Mouse (Mus musculus): ENCODE results near the gene Egln2. TPM values are rescaled to one million over a fixed set of nuclear protein-coding genes. Genes with fewer than 3 reads are reported as not detected.

Gene Egln2
- 78.8 and 89.1 TPM in 2 replicates for polyA plus RNA-seq (2015; fragmentation: Nextera tagmentation; extraction: Ambion mirVana)

GRCm38 (mm10) chr7:27166614-27167474 lies at the start of gene Egln2:
TSS of gene Egln2 (minus strand) at chr7:27166802.
- peaks cover 49% of the 10 kb centered on the region for H3K4me1 ChIP-seq (replicated peaks)
- peak within 1 kb of the TSS; percentile 98 for H3K27ac ChIP-seq (replicated peaks)
- H3K4me2 ChIP-seq, result peak within 1 kb of the TSS; percentile 75
- no peaks in the 10 kb centered on the region for H3K27me3 ChIP-seq
- peak within 1 kb of the TSS; percentile 91 for H3K9ac ChIP-seq
- no peaks in the 10 kb centered on the region for H3K9me3 ChIP-seq
- H3K36me3 ChIP-seq, result peaks cover 48% of the 10 kb centered on the region
- peak within 1 kb of the TSS; percentile 73 for H3K4me3 ChIP-seq
- WGBS, result 2% methylated on average over 60 of the region's 61 CpGs
- ATAC-seq (ENCODE audit: low read depth), result peak; percentile 82

GRCm38 (mm10) chr7:27212626-27213025 lies 46.0 kb upstream of the Egln2 start:
- Histone ChIP-seq H3K9me3 (no peaks in the 10 kb centered on the region), H3K27me3 (no peaks in the 10 kb centered on the region), H3K4me2 (no peak overlapping the region), H3K36me3 (peaks cover 98% of the 10 kb centered on the region), H3K9ac (no peak overlapping the region), H3K4me1 (replicated peaks) (no peaks in the 10 kb centered on the region), H3K27ac (replicated peaks) (no peak overlapping the region), H3K4me3 (no peak overlapping the region)
- 82% methylated on average over 2 of the region's 2 CpGs for WGBS
- no peak for ATAC-seq (ENCODE audit: low read depth)

- Histone ChIP-seq H3K27me3 (no peaks in the 10 kb centered on the region), H3K9me3 (no peaks in the 10 kb centered on the region), H3K27ac (replicated peaks) (no peak overlapping the region), H3K9ac (no peak overlapping the region), H3K4me3 (no peak overlapping the region), H3K36me3 (peaks cover 74% of the 10 kb centered on the region), H3K4me2 (no peak overlapping the region), H3K4me1 (replicated peaks) (no peaks in the 10 kb centered on the region)
- no peak for ATAC-seq (ENCODE audit: low read depth)
- WGBS, result 97% methylated on average over 8 of the region's 8 CpGs
These were observed 37.3 kb upstream of the Egln2 start for GRCm38 (mm10) chr7:27203730-27204449.

GRCm38 (mm10) chr7:27198779-27199178 lies 32.2 kb upstream of the Egln2 start:
- Histone ChIP-seq H3K9me3 (no peaks in the 10 kb centered on the region), H3K4me2 (no peak overlapping the region), H3K27ac (replicated peaks) (no peak overlapping the region), H3K4me3 (no peak overlapping the region), H3K36me3 (peaks cover 31% of the 10 kb centered on the region), H3K9ac (no peak overlapping the region), H3K27me3 (no peaks in the 10 kb centered on the region), H3K4me1 (replicated peaks) (peaks cover 15% of the 10 kb centered on the region)
- ATAC-seq (ENCODE audit: low read depth), result no peak
- WGBS, result 88% methylated on average over 8 of the region's 8 CpGs

GRCm38 (mm10) chr7:27198355-27198754 lies 31.8 kb upstream of the Egln2 start:
- H3K4me3 ChIP-seq, result no peak overlapping the region
- H3K4me1 ChIP-seq (replicated peaks), result peaks cover 19% of the 10 kb centered on the region
- H3K9me3 ChIP-seq, result no peaks in the 10 kb centered on the region
- no peak overlapping the region for H3K4me2 ChIP-seq
- no peaks in the 10 kb centered on the region for H3K27me3 ChIP-seq
- H3K36me3 ChIP-seq, result peaks cover 31% of the 10 kb centered on the region
- H3K27ac ChIP-seq (replicated peaks), result no peak overlapping the region
- H3K9ac ChIP-seq, result no peak overlapping the region
- ATAC-seq (ENCODE audit: low read depth), result no peak

GRCm38 (mm10) chr7:27197634-27198033 lies 31.0 kb upstream of the Egln2 start:
- Histone ChIP-seq H3K9ac (no peak overlapping the region), H3K4me3 (no peak overlapping the region), H3K9me3 (no peaks in the 10 kb centered on the region), H3K27ac (replicated peaks) (no peak overlapping the region), H3K4me2 (no peak overlapping the region), H3K27me3 (no peaks in the 10 kb centered on the region), H3K36me3 (peaks cover 31% of the 10 kb centered on the region), H3K4me1 (replicated peaks) (peaks cover 24% of the 10 kb centered on the region)
- 95% methylated on average over 8 of the region's 8 CpGs for WGBS
- no peak for ATAC-seq (ENCODE audit: low read depth)

GRCm38 (mm10) chr7:27197136-27197535 lies 30.5 kb upstream of the Egln2 start:
- Histone ChIP-seq H3K4me3 (no peak overlapping the region), H3K27me3 (no peaks in the 10 kb centered on the region), H3K4me2 (no peak overlapping the region), H3K4me1 (replicated peaks) (peaks cover 24% of the 10 kb centered on the region), H3K9me3 (no peaks in the 10 kb centered on the region), H3K9ac (no peak overlapping the region), H3K36me3 (peaks cover 31% of the 10 kb centered on the region), H3K27ac (replicated peaks) (no peak overlapping the region)
- no peak for ATAC-seq (ENCODE audit: low read depth)
- 83% methylated on average over 3 of the region's 3 CpGs for WGBS

GRCm38 (mm10) chr7:27195681-27196611 lies 29.3 kb upstream of the Egln2 start, which contains the start of the genes BC024978 and Snrpa:
TSS of gene BC024978 (plus strand) at chr7:27195781.
TSS of gene Snrpa (minus strand) at chr7:27196271.
- peaks cover 34% of the 10 kb centered on the region for H3K36me3 ChIP-seq
- peak within 1 kb of the TSS; percentile 82 for H3K9ac ChIP-seq
- H3K4me3 ChIP-seq, result peak within 1 kb of the TSS; percentile 87
- H3K4me2 ChIP-seq, result peak within 1 kb of the TSS; percentile 86
- H3K4me1 ChIP-seq (replicated peaks), result peaks cover 24% of the 10 kb centered on the region
- H3K9me3 ChIP-seq, result no peaks in the 10 kb centered on the region
- H3K27me3 ChIP-seq, result no peaks in the 10 kb centered on the region
- peak; percentile 99 for ATAC-seq (ENCODE audit: low read depth)
- under 1% methylated on average over 64 of the region's 64 CpGs for WGBS
- peak within 1 kb of the TSS; percentile 96 for H3K27ac ChIP-seq (replicated peaks)

- no peak for ATAC-seq (ENCODE audit: low read depth)
- Histone ChIP-seq H3K4me3 (peak overlapping the region; percentile 87; the same call in 1 of the 2 replicates), H3K4me1 (replicated peaks) (peaks cover 24% of the 10 kb centered on the region), H3K9ac (peak overlapping the region; percentile 51), H3K27me3 (no peaks in the 10 kb centered on the region), H3K4me2 (peak overlapping the region; percentile 86), H3K27ac (replicated peaks) (no peak overlapping the region), H3K9me3 (no peaks in the 10 kb centered on the region), H3K36me3 (peaks cover 54% of the 10 kb centered on the region)
- 88% methylated on average over 4 of the region's 4 CpGs for WGBS
These were observed 27.1 kb upstream of the Egln2 start for GRCm38 (mm10) chr7:27193731-27194130.

- H3K4me2 ChIP-seq, result no peak overlapping the region
- no peak overlapping the region for H3K4me3 ChIP-seq
- peaks cover 24% of the 10 kb centered on the region for H3K4me1 ChIP-seq (replicated peaks)
- no peak overlapping the region for H3K9ac ChIP-seq
- no peak overlapping the region for H3K27ac ChIP-seq (replicated peaks)
- no peaks in the 10 kb centered on the region for H3K27me3 ChIP-seq
- peaks cover 67% of the 10 kb centered on the region for H3K36me3 ChIP-seq
- no peaks in the 10 kb centered on the region for H3K9me3 ChIP-seq
- WGBS, result 96% methylated on average over 5 of the region's 5 CpGs
- no peak for ATAC-seq (ENCODE audit: low read depth)
These were observed 25.8 kb upstream of the Egln2 start for GRCm38 (mm10) chr7:27192434-27192833.

GRCm38 (mm10) chr7:27189271-27189931 lies 22.8 kb upstream of the Egln2 start:
- Histone ChIP-seq H3K27ac (replicated peaks) (no peak overlapping the region), H3K4me2 (no peak overlapping the region), H3K27me3 (no peaks in the 10 kb centered on the region), H3K9me3 (no peaks in the 10 kb centered on the region), H3K4me3 (no peak overlapping the region), H3K4me1 (replicated peaks) (peaks cover 15% of the 10 kb centered on the region), H3K9ac (no peak overlapping the region), H3K36me3 (peaks cover 97% of the 10 kb centered on the region)
- ATAC-seq (ENCODE audit: low read depth), result 0 out of 2 replicates have a peak, but pooled peaks have one; percentile 12
- 89% methylated on average over 10 of the region's 10 CpGs for WGBS
